Mouse (Mus musculus) frontal cortex, postnatal 10 days (tissue): Measurements from ENCODE around the gene Gm14325.
A peak's percentile ranks its signal among the peaks of the same experiment; 100 is the strongest.
"Not testable (repeated sequence)": the region's sequence is repeated elsewhere in the genome, so short reads cannot be mapped to it uniquely, and the experiment has no call there.

Experiments
- DNase-seq, 2 experiments: peaks; one replicate each; pipeline ENCODE4 v3.0.0; 2022; ENCODE audit warnings: low spot score in 2 of 2, mixed read lengths in 1 of 2

Gm14325 gene

DNA sequence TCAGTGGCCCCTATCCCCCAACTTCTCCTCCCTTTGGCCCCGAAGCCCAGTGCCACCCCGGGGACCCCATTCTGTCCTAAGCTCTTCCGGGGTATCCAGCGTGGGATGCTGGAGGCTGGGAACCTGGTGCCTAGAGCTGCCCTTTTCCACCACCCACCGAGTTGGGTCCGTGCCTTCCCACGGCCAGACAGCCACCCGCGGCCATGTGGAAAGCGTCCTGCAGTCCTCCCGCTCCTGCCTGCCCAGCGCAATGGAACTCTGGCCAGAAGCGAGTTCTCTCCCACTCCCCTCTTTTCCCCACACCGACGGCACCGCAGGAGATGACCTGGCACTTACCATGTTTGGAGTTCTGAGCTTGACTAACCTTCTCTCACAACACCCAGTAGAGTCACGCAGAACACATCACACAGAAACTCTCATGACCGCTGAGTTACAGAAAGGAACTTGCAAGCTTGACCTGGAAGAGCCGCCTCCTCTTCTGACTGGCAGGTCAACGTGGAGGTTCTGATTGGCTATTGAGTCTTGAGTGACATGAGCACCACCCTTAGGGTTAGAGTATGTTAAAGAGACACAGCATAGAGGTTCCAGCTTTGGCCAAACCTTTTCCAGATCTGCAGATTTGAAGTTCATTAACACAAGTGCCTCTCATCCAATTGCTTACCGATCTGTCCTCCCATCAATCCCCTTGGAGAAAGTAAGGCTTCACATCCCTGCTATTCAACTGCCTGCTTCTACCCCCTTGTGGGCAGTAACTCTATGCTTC lies at the start of gene Gm14325:
TSS of gene Gm14325 (minus strand) at position 436 of the 763 bp plus-strand sequence.
- DNase-seq = peak; percentile 67 to 73

DNA sequence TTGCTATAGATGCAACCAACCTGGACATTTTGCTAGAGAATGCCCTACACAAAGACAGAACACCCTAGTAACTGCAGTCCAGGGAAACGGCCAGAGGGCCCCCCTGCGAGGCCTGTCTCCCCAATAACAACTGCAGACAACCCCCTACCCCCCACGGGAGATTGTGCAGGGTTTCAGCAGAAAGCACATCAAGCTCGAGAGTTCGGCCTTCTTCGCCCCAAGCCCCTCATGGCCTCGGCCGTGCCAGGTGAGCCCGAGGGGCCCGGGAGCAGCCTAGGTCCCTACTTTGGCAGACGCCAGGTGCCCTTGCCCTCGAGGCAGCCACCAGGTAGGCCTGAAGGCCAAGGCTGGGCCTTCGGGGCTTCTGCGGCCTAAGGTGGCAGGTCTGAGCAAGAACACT lies 47.6 kb upstream of the Gm14325 start:
- DNase-seq = not testable (repeated sequence)

DNA sequence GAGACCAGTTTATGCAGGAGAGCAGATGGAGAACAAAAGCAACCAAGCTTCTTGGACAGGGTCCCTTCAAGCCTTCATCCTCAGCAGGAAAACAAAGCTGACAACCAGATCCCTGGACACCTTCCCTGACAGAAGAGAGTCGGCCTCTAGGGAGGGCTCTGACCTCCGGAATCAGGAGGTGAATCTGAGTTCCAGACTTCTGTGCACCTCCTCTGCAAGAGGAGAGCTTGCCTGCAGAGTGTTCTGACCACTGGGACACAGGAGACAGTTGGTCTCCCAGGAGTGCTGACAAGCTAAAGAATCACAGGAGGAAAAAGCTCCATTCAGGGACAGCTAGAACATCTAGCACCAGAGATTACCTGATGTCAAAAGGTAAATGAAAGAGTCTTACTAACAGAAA lies 22.1 kb upstream of the Gm14325 start:
- DNase-seq = not testable (repeated sequence)

DNA sequence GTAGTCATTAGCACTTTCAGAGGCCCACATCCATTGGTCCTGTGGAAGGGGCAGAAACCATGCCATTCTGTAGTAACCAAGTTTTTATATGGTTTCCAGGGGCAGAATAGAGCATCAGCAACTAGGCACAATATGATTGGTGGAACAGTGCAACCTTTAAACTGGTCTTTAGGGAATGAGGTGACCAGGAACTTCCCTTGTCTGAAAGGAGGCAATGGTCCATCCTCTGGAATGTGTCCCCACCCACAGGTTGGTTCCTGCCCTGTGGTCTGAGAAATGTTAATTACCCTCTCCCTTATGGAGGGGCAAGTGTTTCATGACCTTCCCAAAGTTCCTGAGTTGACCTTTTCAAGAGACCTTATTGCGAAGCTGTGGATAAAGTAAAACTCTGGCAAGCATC lies 3.5 kb upstream of the Gm14325 start:
- DNase-seq = not testable (repeated sequence)

DNA sequence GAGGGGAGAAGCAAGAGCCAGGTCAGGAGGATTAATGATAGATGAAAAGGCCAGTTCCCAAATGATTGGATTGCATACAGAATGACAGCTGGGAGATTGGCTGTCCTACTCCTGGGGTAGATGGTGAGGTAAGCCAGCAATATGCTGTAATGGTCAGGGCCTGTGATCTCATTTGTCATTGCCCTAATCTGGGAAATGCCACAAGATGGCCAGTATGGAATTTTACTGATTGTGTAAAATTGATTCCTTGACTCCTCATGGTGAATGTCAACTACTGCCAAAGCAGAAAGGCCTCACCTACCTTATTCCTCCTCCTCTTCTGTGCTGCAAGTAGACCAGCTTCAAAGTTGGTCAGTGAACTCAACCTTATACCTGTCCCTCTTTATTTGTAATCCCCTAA lies 3.4 kb downstream of the Gm14325 start:
- not testable (repeated sequence) for DNase-seq

DNA sequence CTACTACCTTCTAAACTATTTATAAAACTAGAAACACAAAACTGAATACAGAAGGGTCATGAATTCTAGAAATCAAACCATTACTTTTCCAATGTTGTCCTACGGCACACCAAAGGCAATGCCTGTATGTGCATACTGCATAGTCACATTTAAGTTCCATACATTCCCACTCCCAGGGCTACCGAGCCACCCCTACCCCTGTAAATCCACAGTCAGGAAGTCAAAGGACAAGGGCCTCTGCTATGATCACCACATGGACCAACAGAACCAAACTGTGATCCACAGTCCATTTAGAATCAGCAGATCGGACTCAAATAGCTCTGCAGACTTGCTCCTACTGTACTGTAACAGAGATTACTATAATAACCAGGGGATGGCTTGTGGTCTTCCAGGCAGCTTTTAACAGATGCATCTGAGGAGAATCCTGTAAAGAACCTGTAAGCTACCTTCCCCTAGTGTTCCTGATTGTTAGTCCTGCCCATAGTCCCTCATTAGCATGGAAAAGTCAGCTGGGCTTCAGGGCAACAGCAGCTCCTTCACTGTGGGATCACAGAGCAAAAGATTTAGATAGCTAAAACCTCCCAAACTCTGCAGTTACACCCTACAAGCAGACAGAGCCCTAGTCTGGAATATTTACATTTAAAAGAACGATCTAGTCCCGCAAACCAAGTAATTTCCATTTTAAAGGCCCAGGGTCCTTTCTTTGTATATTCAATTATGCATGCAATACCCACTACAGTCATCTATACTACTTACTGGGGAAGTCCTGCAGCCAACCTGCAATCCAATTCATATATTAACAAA lies 4.2 kb downstream of the Gm14325 start:
- DNase-seq = not testable (repeated sequence)

DNA sequence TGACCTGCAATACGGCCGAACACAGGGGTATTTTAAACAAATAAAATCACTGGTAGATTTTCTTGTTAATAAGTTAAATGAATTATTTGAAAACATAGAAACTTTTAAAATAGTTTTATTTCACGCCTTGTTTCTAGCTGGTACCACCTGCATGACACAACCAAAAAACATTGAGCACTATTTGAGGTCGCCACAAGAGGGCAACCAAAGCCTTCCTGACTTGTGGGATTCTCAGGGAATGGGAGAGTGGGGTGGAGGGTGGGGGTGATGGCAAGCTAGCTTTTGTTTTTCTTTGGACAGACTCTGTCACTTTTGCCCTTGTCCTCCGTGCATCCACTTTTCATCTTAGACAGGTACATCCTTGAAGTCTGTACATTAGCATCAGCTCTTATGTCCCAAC lies 18.2 kb downstream of the Gm14325 start:
- not testable (repeated sequence) for DNase-seq

DNA sequence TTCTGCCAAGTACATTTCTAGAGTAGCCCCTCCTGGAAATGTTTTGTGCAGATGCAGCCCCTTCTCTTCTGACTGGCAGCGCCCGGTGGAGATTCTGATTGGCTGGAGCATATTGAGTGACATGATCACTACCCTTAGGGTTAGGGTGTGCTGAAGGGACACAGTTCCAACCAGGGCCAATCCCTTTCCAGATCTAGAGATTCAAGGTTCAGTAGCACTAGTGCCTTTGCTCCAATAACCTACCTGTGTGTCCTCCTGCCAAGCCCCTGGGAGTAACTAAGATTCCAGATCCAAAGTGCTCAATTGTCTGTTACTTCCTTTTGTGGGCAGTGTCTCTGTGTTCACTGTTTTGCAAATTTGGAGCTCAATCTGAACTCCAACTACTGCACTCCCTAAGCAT lies 34.0 kb downstream of the Gm14325 start:
- not testable (repeated sequence) for DNase-seq

DNA sequence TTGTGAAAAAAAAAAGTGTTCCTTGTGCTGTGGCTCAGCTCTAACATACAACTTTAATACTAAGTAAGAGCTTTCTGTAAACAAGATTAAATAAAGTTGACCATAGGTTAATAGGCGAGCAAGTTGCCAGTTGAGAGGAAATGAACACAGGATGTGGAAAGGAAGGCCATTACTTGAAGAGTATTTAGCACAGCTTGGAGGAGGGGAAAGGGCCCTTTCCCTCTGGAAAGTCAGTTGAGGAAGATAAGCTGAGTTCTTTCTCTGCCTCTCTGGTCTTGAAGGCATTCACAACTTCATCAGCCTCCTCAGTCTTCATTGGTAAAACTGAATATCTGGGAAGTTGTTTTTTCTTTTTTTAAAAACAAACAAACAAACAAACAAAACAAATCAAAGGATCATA lies 52.8 kb downstream of the Gm14325 start:
- DNase-seq = not testable (repeated sequence)
